Mouse (Mus musculus): Measurements from ENCODE around the gene Sgce. TPM values are rescaled to one million over a fixed set of nuclear protein-coding genes. Genes with fewer than 3 reads are reported as not detected.

Sgce gene
- polyA plus RNA-seq, 1 experiment from 2014 or later: 53.4 TPM

DNA sequence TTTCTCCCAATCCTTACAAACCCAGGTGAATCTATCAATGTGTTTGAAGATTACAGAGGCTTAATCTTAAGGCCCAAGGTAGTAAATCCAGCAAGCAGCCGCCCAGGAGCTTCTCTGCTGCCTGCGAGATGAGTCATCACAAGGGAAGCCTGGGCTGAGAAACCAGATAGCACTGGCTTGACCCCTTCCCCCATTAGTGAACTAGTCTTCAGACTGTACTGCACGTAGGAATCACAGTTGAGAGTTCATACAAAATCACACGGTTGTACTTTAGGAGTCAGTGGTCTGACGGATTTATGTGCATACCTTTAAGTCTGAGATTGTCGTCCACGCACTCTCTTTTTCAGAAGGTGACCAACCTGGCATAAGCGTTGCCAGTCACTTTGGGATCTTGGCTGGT, 13.8 kb downstream of the Sgce start:
- no peaks in the 10 kb centered on the region for H3K27me3 ChIP-seq (ENCODE audit: control insufficient read depth, insufficient read depth, low read length)
- H3K9me3 ChIP-seq (ENCODE audit: control insufficient read depth, low read length): no peaks in the 10 kb centered on the region
- DNase-seq (ENCODE audit: low spot score) (peak; percentile 31), ATAC-seq (ENCODE audit: insufficient number of reproducible peaks, low FRiP score, low TSS enrichment, low read depth) (no peak)
- H3K4me2 ChIP-seq (ENCODE audit: low read depth, severe bottlenecking): no peak overlapping the region
- 37% methylated on average over 8 of the region's 8 CpGs for WGBS
- no peak overlapping the region for H3K4me3 ChIP-seq (ENCODE audit: low read depth, low read length)
- peaks cover 10% of the 10 kb centered on the region for H3K4me1 ChIP-seq (ENCODE audit: control insufficient read depth, insufficient read depth, low read length)
- no peaks in the 10 kb centered on the region for H3K36me3 ChIP-seq (ENCODE audit: control insufficient read depth, insufficient read depth, low read length)
- H3K27ac ChIP-seq (replicated peaks; ENCODE audit: low read depth, low read length): no peak overlapping the region
- H3K9ac ChIP-seq (ENCODE audit: low read length): no peak overlapping the region

DNA sequence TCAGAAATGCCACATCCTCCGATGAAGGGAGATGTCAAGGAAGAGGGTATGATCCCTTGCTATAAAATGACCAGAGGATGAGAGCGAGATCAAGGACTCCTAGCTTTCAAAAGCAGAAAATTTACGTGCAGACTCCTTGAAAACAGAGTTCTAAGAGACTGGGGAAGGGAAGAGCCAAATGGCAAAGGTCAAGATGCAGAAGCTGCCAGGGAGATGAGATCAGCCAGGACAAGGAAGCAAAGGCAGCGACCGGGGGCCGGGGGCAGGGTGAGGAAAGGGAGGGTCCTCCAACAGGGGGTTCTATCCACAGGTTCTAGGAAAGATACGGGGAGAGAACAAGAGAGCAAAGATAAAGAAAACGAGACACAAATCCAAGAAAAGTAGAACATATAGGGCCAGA, 15.3 kb downstream of the Sgce start:
- Histone ChIP-seq H3K4me2 (ENCODE audit: low read depth, severe bottlenecking) (no peak overlapping the region), H3K9ac (ENCODE audit: low read length) (no peak overlapping the region), H3K9me3 (ENCODE audit: control insufficient read depth, low read length) (no peaks in the 10 kb centered on the region), H3K36me3 (ENCODE audit: control insufficient read depth, insufficient read depth, low read length) (no peaks in the 10 kb centered on the region), H3K4me3 (ENCODE audit: low read depth, low read length) (no peak overlapping the region), H3K27ac (replicated peaks; ENCODE audit: low read depth, low read length) (no peak overlapping the region), H3K4me1 (ENCODE audit: control insufficient read depth, insufficient read depth, low read length) (no peaks in the 10 kb centered on the region; the same call in none of the 2 replicates), H3K27me3 (ENCODE audit: control insufficient read depth, insufficient read depth, low read length) (no peaks in the 10 kb centered on the region)
- DNase-seq (ENCODE audit: low spot score): peak; percentile 20
- ATAC-seq (ENCODE audit: insufficient number of reproducible peaks, low FRiP score, low TSS enrichment, low read depth): no peak
- whole genome bisulfite sequencing: 38% methylated on average over 8 of the region's 8 CpGs

DNA sequence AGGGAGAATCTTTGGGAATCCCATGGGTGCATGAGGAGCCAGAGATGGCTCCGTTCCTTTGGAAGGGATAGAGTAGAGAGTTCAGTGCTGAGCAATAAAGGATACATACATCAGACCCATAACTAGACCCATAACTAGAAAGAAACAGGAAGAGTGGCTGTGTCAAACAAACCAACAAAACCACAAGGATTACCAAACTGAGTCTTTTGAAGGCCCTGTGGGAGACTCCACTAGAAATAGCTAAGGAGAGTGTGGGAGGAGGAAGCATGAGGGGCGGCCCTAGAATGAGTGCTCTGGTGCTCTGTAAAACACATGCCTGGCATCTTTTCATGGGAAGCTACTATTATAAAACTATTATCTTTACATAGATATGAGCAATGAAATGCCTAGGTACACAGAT, 18.7 kb downstream of the Sgce start:
- no peak for DNase-seq (ENCODE audit: low spot score)
- Histone ChIP-seq H3K27me3 (ENCODE audit: control insufficient read depth, insufficient read depth, low read length) (no peaks in the 10 kb centered on the region), H3K36me3 (ENCODE audit: control insufficient read depth, insufficient read depth, low read length) (no peaks in the 10 kb centered on the region), H3K4me1 (ENCODE audit: control insufficient read depth, insufficient read depth, low read length) (peaks cover 9% of the 10 kb centered on the region), H3K27ac (replicated peaks; ENCODE audit: low read depth, low read length) (no peak overlapping the region), H3K4me2 (ENCODE audit: low read depth, severe bottlenecking) (no peak overlapping the region), H3K9me3 (ENCODE audit: control insufficient read depth, low read length) (no peaks in the 10 kb centered on the region), H3K4me3 (ENCODE audit: low read depth, low read length) (no peak overlapping the region), H3K9ac (ENCODE audit: low read length) (no peak overlapping the region)
- ATAC-seq (ENCODE audit: insufficient number of reproducible peaks, low FRiP score, low TSS enrichment, low read depth): no peak
- 87% methylated on average over 2 of the region's 2 CpGs for WGBS

DNA sequence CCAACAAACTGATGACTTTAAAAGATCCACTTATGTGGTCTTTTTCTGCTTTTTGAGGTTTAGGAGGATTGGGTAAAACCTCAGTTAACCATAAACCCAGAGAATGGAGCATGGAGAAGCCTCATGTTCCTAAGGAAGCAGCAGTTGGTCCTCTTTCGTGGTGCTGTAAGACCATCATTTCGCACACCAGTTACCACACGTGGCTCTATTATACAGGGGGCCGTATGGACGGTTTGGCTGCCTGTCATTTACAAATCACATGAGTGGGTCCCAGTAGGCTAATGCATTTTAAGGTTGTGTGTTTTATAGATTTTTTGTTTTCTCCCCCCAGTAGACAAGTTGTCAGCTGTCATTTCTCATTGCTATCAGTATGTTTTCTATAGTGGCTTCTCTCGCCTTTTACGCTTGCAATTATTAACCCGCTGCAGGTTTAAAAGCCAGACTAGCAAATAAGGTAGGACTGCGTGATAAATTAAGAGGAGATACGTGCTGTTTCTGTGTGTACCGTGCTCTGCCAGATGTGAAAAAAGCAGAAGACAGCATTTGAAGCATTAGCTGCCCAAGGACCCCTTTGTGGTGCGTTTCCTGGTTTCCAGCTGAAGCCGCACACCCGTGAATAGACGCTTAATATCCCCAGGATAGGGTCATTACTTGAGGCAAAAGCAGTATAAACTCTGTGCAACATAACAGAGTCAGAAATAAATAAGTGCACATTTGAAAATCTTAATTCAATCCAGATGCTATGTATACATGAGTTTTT, 22.8 kb downstream of the Sgce start:
- H3K27me3 ChIP-seq (ENCODE audit: control insufficient read depth, insufficient read depth, low read length): no peaks in the 10 kb centered on the region
- DNase-seq (ENCODE audit: low spot score) (peak; percentile 39), ATAC-seq (ENCODE audit: insufficient number of reproducible peaks, low FRiP score, low TSS enrichment, low read depth) (0 out of 2 replicates have a peak, but pooled peaks have one; percentile 51)
- H3K4me1 ChIP-seq (ENCODE audit: control insufficient read depth, insufficient read depth, low read length): peaks cover 15% of the 10 kb centered on the region
- H3K36me3 ChIP-seq (ENCODE audit: control insufficient read depth, insufficient read depth, low read length): no peaks in the 10 kb centered on the region
- H3K9ac ChIP-seq (ENCODE audit: low read length): no peak overlapping the region
- H3K27ac ChIP-seq (replicated peaks; ENCODE audit: low read depth, low read length): no peak overlapping the region
- no peak overlapping the region for H3K4me2 ChIP-seq (ENCODE audit: low read depth, severe bottlenecking)
- WGBS: 26% methylated on average over 15 of the region's 15 CpGs
- H3K4me3 ChIP-seq (ENCODE audit: low read depth, low read length): no peak overlapping the region
- no peaks in the 10 kb centered on the region for H3K9me3 ChIP-seq (ENCODE audit: control insufficient read depth, low read length)

DNA sequence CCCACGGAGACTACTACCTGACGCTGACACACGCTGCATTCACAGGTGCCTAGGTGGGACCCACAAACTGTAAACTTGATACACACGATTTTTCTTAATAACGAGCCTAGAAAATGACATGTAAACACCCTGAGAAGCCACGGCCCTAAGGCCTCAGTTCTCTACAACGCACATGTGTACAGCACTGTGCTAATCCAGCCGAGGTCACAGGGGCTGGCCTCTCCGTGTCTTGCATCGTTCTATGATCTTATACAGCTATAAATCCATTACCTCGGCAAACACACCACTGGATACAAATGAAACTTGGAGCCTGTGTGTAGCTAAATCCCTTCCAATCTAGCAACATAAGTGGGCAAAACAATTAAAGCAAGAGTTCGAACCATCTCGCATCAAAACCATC, 24.3 kb downstream of the Sgce start:
- H3K9me3 ChIP-seq (ENCODE audit: control insufficient read depth, low read length): no peaks in the 10 kb centered on the region
- peaks cover 15% of the 10 kb centered on the region for H3K4me1 ChIP-seq (ENCODE audit: control insufficient read depth, insufficient read depth, low read length)
- WGBS: 53% methylated on average over 13 of the region's 13 CpGs
- no peaks in the 10 kb centered on the region for H3K27me3 ChIP-seq (ENCODE audit: control insufficient read depth, insufficient read depth, low read length)
- no peak overlapping the region for H3K9ac ChIP-seq (ENCODE audit: low read length)
- ATAC-seq (ENCODE audit: insufficient number of reproducible peaks, low FRiP score, low TSS enrichment, low read depth) (no peak), DNase-seq (ENCODE audit: low spot score) (peak; percentile 26)
- no peak overlapping the region for H3K4me2 ChIP-seq (ENCODE audit: low read depth, severe bottlenecking)
- no peak overlapping the region for H3K27ac ChIP-seq (replicated peaks; ENCODE audit: low read depth, low read length)
- H3K4me3 ChIP-seq (ENCODE audit: low read depth, low read length): no peak overlapping the region
- no peaks in the 10 kb centered on the region for H3K36me3 ChIP-seq (ENCODE audit: control insufficient read depth, insufficient read depth, low read length)

DNA sequence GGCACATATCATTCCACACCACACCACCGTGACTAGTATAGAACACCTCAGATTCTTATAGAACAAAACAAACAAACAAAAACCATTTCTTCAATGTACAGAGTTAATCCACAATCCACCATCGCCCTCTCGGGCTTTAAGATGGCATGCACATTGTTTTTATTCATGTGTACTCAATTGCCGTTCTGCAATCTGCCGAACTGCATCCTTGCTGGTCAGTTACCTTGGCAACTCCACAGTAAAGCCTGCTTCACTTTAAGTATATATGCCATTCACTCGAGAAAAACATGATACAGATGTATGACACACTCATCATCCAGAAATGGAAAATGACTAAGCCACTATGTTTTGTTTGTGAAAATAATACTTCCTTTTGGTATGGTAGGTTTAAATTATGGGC, 24.9 kb downstream of the Sgce start:
- no peak for ATAC-seq (ENCODE audit: insufficient number of reproducible peaks, low FRiP score, low TSS enrichment, low read depth)
- Histone ChIP-seq H3K9ac (ENCODE audit: low read length) (no peak overlapping the region), H3K4me3 (ENCODE audit: low read depth, low read length) (no peak overlapping the region), H3K27me3 (ENCODE audit: control insufficient read depth, insufficient read depth, low read length) (no peaks in the 10 kb centered on the region), H3K4me1 (ENCODE audit: control insufficient read depth, insufficient read depth, low read length) (peaks cover 15% of the 10 kb centered on the region), H3K36me3 (ENCODE audit: control insufficient read depth, insufficient read depth, low read length) (no peaks in the 10 kb centered on the region), H3K27ac (replicated peaks; ENCODE audit: low read depth, low read length) (no peak overlapping the region), H3K9me3 (ENCODE audit: control insufficient read depth, low read length) (no peaks in the 10 kb centered on the region), H3K4me2 (ENCODE audit: low read depth, severe bottlenecking) (no peak overlapping the region)
- 76% methylated on average over 6 of the region's 6 CpGs for WGBS
- peak; percentile 14 for DNase-seq (ENCODE audit: low spot score)

DNA sequence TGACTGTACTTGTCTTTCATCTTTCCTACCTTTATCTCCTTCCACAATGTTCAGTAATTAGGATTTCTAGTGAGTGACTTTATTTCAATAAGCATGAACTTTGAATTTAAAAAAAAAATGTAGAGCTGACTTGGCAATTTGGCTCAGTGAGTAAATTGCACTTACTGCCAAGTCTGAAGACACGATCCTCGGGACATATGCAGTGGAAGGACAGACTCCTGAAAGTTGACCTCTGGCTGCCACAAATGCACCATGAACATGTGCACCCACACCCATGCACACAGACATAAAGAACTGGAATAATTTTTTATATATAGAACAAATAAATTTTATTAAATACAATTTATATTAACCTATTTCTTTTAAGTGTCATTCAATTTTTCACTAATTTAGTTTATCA, 29.7 kb downstream of the Sgce start:
- Histone ChIP-seq H3K27me3 (ENCODE audit: control insufficient read depth, insufficient read depth, low read length) (no peaks in the 10 kb centered on the region), H3K4me1 (ENCODE audit: control insufficient read depth, insufficient read depth, low read length) (no peaks in the 10 kb centered on the region), H3K36me3 (ENCODE audit: control insufficient read depth, insufficient read depth, low read length) (no peaks in the 10 kb centered on the region), H3K9me3 (ENCODE audit: control insufficient read depth, low read length) (no peaks in the 10 kb centered on the region), H3K9ac (ENCODE audit: low read length) (no peak overlapping the region), H3K4me2 (ENCODE audit: low read depth, severe bottlenecking) (no peak overlapping the region), H3K27ac (replicated peaks; ENCODE audit: low read depth, low read length) (no peak overlapping the region), H3K4me3 (ENCODE audit: low read depth, low read length) (no peak overlapping the region)
- WGBS: 82% methylated on average over 2 of the region's 2 CpGs
- no peak for DNase-seq (ENCODE audit: low spot score)
- no peak for ATAC-seq (ENCODE audit: insufficient number of reproducible peaks, low FRiP score, low TSS enrichment, low read depth)

DNA sequence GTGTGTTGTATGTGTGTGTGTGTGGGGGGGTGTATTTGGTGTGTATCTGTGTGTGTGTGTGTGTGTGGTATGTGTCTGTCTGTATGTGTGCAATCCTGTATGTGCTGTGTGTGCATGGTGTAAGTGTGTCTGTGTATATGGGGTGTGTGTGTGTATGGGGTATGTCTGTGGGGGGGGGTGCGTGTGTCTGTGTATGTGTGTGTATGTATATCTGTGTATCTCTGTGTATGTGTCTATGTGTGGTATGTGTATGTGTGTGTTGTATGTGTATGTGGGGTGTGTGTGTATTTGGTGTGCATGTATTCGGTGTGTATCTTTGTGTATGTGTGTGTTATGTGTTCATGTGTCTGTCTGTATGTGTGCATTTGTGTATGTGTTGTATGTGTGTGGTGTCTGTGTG, 30.8 kb downstream of the Sgce start:
- Histone ChIP-seq H3K36me3 (ENCODE audit: control insufficient read depth, insufficient read depth, low read length) (no peaks in the 10 kb centered on the region), H3K9ac (ENCODE audit: low read length) (no peak overlapping the region), H3K4me3 (ENCODE audit: low read depth, low read length) (no peak overlapping the region), H3K27ac (replicated peaks; ENCODE audit: low read depth, low read length) (no peak overlapping the region), H3K9me3 (ENCODE audit: control insufficient read depth, low read length) (no peaks in the 10 kb centered on the region), H3K4me2 (ENCODE audit: low read depth, severe bottlenecking) (no peak overlapping the region), H3K4me1 (ENCODE audit: control insufficient read depth, insufficient read depth, low read length) (no peaks in the 10 kb centered on the region), H3K27me3 (ENCODE audit: control insufficient read depth, insufficient read depth, low read length) (no peaks in the 10 kb centered on the region)
- WGBS: 94% methylated on average over 2 of the region's 2 CpGs
- ATAC-seq (ENCODE audit: insufficient number of reproducible peaks, low FRiP score, low TSS enrichment, low read depth) (no peak), DNase-seq (ENCODE audit: low spot score) (no peak)

DNA sequence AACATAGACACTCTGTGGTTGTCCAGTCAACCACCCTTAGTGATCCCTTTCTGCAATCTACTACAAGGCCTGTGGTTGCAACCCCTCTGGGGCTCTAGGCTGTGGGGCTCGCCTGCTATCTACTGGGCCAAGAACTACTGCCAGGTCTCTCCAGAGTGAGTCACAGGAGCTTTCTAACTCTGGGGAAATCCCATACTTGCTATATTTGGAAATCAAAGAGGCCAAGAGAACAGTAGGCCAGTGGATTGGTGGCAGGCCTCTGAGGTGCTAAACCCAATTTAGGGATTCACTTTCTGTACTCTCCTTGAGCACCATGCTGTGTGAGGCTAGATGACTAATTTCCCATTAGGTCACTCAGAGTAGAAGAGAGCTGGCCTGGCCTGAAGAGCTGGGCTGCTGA, 38.0 kb downstream of the Sgce start:
- Histone ChIP-seq H3K4me3 (ENCODE audit: low read depth, low read length) (no peak overlapping the region), H3K27ac (replicated peaks; ENCODE audit: low read depth, low read length) (no peak overlapping the region), H3K4me2 (ENCODE audit: low read depth, severe bottlenecking) (no peak overlapping the region), H3K4me1 (ENCODE audit: control insufficient read depth, insufficient read depth, low read length) (no peaks in the 10 kb centered on the region), H3K9ac (ENCODE audit: low read length) (no peak overlapping the region), H3K9me3 (ENCODE audit: control insufficient read depth, low read length) (no peaks in the 10 kb centered on the region), H3K27me3 (ENCODE audit: control insufficient read depth, insufficient read depth, low read length) (no peaks in the 10 kb centered on the region), H3K36me3 (ENCODE audit: control insufficient read depth, insufficient read depth, low read length) (no peaks in the 10 kb centered on the region)
- ATAC-seq (ENCODE audit: insufficient number of reproducible peaks, low FRiP score, low TSS enrichment, low read depth) (no peak), DNase-seq (ENCODE audit: low spot score) (peak; percentile 17)
- 84% methylated on average over 1 of the region's 1 CpGs for WGBS

All from limb, embryonic 11.5 days (tissue).